Mouse (Mus musculus): ENCODE data around the gene Mief2.

DNA sequence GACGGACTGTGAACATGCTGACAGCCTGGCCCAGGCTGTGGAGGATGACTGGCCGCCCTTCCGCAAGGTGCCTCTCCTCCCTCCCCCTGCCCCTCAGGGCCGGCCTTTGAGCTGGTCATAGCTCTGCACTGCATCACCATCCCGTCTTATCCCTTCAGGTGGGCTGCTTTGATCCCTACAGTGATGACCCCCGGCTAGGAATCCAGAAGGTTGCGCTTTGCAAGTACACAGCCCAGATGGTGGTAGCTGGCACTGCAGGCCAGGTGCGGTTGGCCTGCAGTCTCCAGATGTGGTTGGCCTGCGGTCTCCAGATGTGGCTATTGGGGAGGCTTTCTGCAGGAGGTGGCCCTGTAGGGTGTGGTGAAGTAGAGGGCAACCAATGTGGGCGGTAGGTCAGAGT lies 19.6 kb upstream of the Mief2 start:
- TF ChIP-seq CEBPB (IDR thresholded peaks at IDR 0.05; ENCODE audit: insufficient read depth, poor library complexity, severe bottlenecking) (no peak), POLR2A (IDR thresholded peaks at IDR 0.05; ENCODE audit: insufficient read length, low read depth) (no peak), MYOG (IDR thresholded peaks at IDR 0.05; ENCODE audit: control insufficient read depth in 1 of 3, insufficient read depth in 1 of 3, insufficient read length in 2 of 3, low read depth in 2 of 3) (no peak), TCF12 (IDR thresholded peaks at IDR 0.05; ENCODE audit: insufficient read depth, poor library complexity, severe bottlenecking) (no peak)

All from myocyte (in vitro differentiated cells).